Mouse (Mus musculus): ENCODE measurements around the gene Git1. TPM values are rescaled to one million over a fixed set of nuclear protein-coding genes. Genes with fewer than 3 reads are reported as not detected.

Gene Git1
- polyA plus RNA-seq, 1 experiment: 104 TPM

DNA sequence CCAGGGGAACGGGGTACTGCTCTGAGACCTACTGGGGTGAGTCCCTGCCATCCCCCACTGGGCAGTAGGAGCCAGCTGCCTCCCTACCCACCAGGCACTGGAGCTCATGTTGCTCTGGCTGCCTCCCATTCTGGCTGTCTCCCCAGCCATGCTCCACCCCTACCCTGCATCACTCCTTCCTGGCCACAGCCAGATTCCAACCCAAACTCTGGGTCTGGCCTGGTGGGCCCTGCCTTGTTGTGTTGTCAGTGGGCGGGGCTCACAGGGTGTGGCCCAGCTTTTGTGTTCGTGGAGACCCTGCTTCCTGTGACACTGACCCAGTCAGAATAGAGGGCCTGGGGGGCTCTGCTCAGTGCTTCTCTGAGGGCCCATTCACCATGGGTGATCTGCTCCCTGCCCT is 10.1 kb downstream of the Git1 start:
- TF ChIP-seq POLR2A (IDR thresholded peaks at IDR 0.05; ENCODE audit: borderline replicate concordance, extremely low read depth, insufficient read depth, insufficient read length, poor library complexity, severe bottlenecking): no peak
- TF ChIP-seq CTCF (IDR thresholded peaks at IDR 0.05; ENCODE audit: borderline replicate concordance, extremely low read depth, insufficient read depth, insufficient read length): no peak
- DNase-seq (ENCODE audit: low read depth): no peak

DNA sequence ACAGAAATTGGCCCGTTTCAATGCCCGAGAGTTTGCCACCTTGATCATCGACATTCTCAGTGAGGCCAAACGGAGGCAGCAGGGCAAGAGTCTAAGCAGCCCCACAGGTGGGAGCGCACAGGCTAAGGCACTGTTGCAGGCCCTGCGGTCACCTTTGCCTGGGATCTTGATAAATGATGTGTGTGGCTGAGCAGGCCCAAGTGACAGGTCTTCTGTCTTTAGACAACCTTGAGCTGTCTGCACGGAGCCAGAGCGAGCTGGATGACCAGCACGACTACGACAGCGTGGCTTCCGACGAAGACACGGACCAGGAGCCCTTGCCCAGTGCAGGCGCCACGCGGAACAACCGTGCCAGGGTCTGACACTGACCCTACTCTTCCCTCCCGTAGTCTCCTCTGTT is 11.0 kb downstream of the Git1 start:
- no peak for DNase-seq (ENCODE audit: low read depth)
- TF ChIP-seq CTCF (IDR thresholded peaks at IDR 0.05; ENCODE audit: borderline replicate concordance, extremely low read depth, insufficient read depth, insufficient read length) (no peak), POLR2A (IDR thresholded peaks at IDR 0.05; ENCODE audit: borderline replicate concordance, extremely low read depth, insufficient read depth, insufficient read length, poor library complexity, severe bottlenecking) (no peak)

DNA sequence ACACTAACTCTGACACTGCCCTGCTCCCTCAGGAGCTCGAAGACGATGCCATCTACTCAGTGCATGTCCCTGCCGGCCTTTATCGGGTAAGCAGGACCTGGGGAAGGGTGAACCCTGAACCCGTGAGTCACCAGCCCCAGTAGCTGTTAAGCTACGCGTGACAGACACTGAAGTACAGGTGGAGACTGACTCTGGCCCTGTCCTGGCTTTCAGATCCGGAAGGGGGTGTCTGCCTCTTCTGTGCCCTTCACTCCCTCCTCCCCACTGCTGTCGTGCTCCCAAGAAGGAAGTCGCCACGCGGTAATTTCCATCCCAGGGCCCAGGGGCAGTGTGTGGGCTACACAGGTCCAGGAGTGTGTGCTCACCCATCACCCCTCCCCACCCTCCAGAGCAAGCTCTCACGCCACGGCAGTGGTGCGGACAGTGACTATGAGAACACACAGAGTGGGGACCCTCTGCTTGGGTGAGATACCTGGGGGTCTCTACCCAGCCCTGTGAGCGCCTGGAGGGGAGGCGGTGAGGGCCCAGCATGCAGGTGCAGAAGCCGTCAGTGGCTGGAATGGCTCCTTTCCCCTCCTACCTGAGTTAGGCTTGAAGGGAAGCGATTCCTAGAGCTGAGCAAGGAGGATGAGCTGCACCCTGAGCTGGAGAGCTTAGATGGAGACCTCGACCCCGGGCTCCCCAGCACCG is 12.1 kb downstream of the Git1 start:
- TF ChIP-seq CTCF (IDR thresholded peaks at IDR 0.05; ENCODE audit: borderline replicate concordance, extremely low read depth, insufficient read depth, insufficient read length) (no peak), POLR2A (IDR thresholded peaks at IDR 0.05; ENCODE audit: borderline replicate concordance, extremely low read depth, insufficient read depth, insufficient read length, poor library complexity, severe bottlenecking) (no peak)
- DNase-seq (ENCODE audit: low read depth): no peak

DNA sequence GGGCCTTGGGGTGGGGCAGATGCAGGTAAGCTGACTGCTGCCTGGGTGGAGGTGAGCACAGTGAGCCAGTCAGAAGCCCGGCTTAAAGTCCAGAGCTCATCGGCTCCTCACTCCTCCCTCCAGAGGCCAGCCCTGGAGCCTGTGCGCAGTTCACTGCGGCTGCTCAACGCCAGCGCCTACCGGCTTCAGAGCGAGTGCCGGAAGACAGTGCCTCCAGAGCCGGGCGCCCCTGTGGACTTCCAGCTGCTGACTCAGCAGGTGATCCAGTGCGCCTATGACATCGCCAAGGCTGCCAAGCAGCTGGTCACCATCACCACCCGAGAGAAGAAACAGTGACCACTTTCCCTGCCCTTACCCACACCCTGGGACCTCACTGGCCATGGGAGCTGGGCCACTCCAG is 12.9 kb downstream of the Git1 start:
- no peak for TF ChIP-seq POLR2A (IDR thresholded peaks at IDR 0.05; ENCODE audit: borderline replicate concordance, extremely low read depth, insufficient read depth, insufficient read length, poor library complexity, severe bottlenecking)
- TF ChIP-seq CTCF (IDR thresholded peaks at IDR 0.05; ENCODE audit: borderline replicate concordance, extremely low read depth, insufficient read depth, insufficient read length): no peak
- DNase-seq (ENCODE audit: low read depth): no peak

DNA sequence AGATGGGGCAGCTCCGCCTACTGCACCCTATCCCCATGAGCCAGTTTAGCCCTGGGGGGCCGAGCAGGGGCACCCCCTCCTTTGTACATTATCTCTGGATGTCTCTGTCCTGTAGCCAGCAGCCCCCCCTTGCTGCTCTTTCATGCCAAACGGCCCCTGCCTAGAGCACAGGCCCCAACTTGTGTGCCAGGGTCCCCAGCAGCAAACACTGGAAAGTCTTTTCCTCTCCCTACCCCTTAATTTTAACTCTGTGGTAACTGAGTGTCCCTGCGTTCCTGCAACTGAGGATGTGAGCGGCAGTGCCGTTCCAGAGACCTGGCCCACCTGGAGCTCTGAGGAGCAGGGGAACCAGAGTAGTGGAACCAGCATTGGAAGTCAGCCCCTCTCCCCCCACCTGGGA is 13.6 kb downstream of the Git1 start:
- TF ChIP-seq CTCF (IDR thresholded peaks at IDR 0.05; ENCODE audit: borderline replicate concordance, extremely low read depth, insufficient read depth, insufficient read length): no peak
- TF ChIP-seq POLR2A (IDR thresholded peaks at IDR 0.05; ENCODE audit: borderline replicate concordance, extremely low read depth, insufficient read depth, insufficient read length, poor library complexity, severe bottlenecking): no peak
- no peak for DNase-seq (ENCODE audit: low read depth)

DNA sequence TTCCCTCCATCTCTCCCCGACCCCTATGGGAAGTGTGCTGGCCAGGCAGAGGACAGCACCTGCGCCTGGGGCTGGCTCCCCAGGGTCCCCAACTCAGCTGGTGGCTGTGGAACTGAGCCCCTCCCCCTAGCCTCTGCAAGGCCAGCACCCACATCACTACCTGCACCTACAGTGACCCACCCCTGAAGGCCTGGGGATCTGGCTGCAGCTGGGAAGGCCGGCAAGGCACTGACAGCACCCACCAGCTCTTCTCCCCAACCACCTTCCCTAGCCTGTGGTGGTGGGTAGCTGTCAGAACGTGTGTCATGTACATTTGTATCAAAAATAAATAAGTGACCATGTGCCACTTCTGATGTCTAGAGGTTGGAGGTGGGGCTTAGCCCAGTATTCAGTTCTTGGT is 14.1 kb downstream of the Git1 start:
- TF ChIP-seq POLR2A (IDR thresholded peaks at IDR 0.05; ENCODE audit: borderline replicate concordance, extremely low read depth, insufficient read depth, insufficient read length, poor library complexity, severe bottlenecking) (no peak), CTCF (IDR thresholded peaks at IDR 0.05; ENCODE audit: borderline replicate concordance, extremely low read depth, insufficient read depth, insufficient read length) (no peak)
- DNase-seq (ENCODE audit: low read depth): no peak

DNA sequence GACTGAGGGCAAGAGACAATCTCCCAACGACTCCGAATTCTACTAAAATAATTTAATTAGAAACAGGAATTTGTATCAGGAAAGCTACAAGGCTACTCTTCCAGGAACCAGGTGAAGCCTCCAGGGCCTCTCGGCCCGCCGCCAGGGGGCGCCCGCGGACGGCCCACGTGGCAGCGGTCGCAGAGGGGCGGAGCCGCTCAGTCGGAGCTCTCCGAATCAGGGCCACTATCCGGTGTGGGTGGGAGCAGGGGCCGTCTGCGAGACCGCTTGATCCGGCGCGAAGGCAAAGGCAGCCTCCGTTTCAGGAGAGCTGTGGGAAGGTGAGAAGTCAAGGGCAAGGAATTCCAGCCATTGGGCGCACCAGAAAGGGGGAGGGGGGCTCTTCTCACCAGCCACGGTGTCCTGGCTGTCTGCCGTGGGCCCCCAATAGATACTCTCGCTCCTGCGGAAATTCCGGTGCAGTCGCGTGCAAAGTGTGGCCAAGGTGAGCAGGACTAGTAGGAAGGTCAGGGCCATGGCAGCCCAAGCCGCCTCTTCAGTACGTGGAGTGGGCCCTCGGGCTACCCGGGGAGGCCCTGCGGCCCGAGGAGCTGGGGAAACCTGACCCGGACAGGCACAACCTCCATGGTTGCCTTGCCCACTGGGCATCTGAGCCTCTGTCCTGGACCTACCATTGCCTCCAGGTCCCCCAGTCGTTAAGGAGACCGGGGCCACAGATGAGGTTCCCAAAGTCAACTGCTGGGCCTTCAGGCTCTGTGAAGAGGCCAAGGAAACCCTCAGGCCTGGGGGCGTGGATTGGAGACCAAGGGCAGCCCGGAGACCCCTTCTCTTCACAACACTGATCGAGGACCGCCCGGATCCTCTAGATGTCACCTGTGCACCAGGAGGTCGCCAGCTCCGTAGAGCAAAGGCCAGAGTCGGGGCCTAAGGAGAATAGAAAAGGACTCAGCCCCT is 15.0 kb downstream of the Git1 start:
- TF ChIP-seq POLR2A (IDR thresholded peaks at IDR 0.05; ENCODE audit: borderline replicate concordance, extremely low read depth, insufficient read depth, insufficient read length, poor library complexity, severe bottlenecking) (no peak), CTCF (IDR thresholded peaks at IDR 0.05; ENCODE audit: borderline replicate concordance, extremely low read depth, insufficient read depth, insufficient read length) (peak; percentile 91)
- DNase-seq (ENCODE audit: low read depth): peak; percentile 84

DNA sequence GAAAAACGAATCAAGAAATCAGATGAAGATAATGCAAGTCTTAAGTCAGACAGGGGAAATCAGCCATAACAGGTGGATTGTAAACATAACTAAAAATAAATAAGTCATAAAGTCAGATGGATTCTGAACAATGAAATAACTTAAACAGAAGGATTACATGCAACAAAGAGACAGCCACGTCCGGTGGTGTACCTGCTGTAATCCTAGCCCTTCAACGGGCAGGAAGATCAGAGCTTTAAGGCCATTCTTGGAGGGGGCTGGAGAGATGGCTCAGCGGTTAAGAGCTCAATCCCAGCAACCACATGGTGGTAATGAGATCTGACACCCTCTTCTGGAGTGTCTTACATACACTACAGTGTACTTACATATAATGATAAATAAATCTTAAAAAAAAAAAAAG is 18.0 kb downstream of the Git1 start:
- DNase-seq (ENCODE audit: low read depth): no peak
- TF ChIP-seq CTCF (IDR thresholded peaks at IDR 0.05; ENCODE audit: borderline replicate concordance, extremely low read depth, insufficient read depth, insufficient read length) (no peak), POLR2A (IDR thresholded peaks at IDR 0.05; ENCODE audit: borderline replicate concordance, extremely low read depth, insufficient read depth, insufficient read length, poor library complexity, severe bottlenecking) (no peak)

GRCm38 (mm10) chr11:77512891-77513810 is 19.8 kb downstream of the Git1 start:
- DNase-seq (ENCODE audit: low read depth): peak; percentile 91
- no peak for TF ChIP-seq CTCF (IDR thresholded peaks at IDR 0.05; ENCODE audit: borderline replicate concordance, extremely low read depth, insufficient read depth, insufficient read length)
- TF ChIP-seq POLR2A (IDR thresholded peaks at IDR 0.05; ENCODE audit: borderline replicate concordance, extremely low read depth, insufficient read depth, insufficient read length, poor library complexity, severe bottlenecking): peak; percentile 84

DNA sequence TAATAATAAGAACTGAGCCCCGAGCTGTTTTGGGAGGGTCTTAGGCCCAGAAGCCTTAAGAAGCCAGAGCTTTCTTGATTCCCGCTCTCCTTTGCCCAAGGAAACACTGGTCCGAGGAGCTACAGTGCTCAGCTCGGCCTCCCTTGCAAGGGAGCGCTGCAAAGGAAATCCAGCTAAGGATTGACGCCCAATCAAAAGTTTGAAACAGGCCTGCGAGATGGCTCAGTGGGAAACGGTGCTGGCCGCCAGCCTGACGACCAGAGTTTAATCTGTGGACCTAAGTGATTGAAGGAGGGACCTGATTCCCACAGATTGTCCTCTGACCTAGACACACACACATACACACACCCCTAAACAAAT is 20.4 kb downstream of the Git1 start:
- DNase-seq (ENCODE audit: low read depth): no peak
- TF ChIP-seq CTCF (IDR thresholded peaks at IDR 0.05; ENCODE audit: borderline replicate concordance, extremely low read depth, insufficient read depth, insufficient read length): no peak
- no peak for TF ChIP-seq POLR2A (IDR thresholded peaks at IDR 0.05; ENCODE audit: borderline replicate concordance, extremely low read depth, insufficient read depth, insufficient read length, poor library complexity, severe bottlenecking)
